Mouse (Mus musculus) E14TG2a.4 (cell line): ENCODE data around the gene Rbbp5.

Experiments used
- CTCF ChIP-seq: conservative IDR thresholded peaks from 2 replicates; pipeline ENCODE4 v1.5.1; 2014; ENCODE audit warnings: low read length
- NANOG ChIP-seq: IDR thresholded peaks from 2 replicates; pipeline ENCODE4 v1.6.1; 2014; ENCODE audit warnings: borderline replicate concordance, low read length, mixed read lengths
- POU5F1 ChIP-seq: IDR thresholded peaks from 2 replicates; pipeline ENCODE4 v1.6.1; 2014; ENCODE audit warnings: low read length, borderline replicate concordance

DNA sequence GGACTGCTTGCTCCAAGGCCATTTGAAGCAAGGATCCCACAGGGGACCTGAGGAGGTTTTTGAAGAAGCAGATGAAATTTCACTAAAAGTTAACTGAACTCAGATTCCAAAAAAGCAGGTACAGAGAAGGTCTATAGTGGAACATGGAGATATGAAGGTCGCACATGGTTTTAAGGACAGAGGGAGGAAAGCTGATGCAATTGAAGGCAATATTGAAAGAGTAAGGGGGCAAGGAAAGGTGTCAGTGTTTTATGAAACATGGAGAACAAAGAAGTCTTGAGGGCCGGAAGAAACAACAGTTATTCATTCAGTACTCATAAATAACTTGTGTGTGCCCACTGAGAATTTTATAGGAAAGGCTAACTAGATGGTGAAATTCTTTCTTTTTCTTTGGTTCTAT, 4.5 kb downstream of the Rbbp5 start:
- TF ChIP-seq CTCF (no peak), NANOG (no peak), POU5F1 (no peak)
